Mouse (Mus musculus): ENCODE data around the gene 9130230L23Rik. TPM values are rescaled to one million over a fixed set of nuclear protein-coding genes. Genes with fewer than 3 reads are reported as not detected.

The 9130230L23Rik gene
- total and polyA plus RNA-seq, 3 experiments: 0.20 to 0.30 TPM; not detected in 1

DNA sequence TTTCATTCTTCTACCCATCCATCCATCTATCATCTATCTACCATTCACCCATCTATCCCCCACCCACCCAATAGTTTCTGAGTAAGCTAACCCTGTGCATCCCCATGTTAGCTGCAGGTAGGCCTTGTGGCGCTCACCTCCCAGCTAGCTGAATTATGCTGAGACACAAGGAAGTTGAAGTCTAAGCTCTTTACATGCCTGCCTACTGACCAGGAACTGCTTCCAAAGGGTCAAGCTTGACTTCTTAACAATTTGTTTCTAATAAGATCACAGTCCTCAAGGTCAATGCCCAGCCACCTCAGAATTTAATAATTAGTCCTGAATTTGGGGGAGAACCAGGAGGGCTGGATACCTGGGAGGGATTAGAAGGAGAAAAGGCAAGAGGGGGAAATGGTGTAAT, 28.7 kb upstream of the 9130230L23Rik start:
- dilution Hi-C loops (cut with MboI; ENCODE audit: extremely low pct_ligation_motif_present, extremely low pct_unique_long_range_greater_than_20kb, low sequenced_read_pairs): no loop called here
- no peak for DNase-seq (ENCODE audit: extremely low read depth)
- Histone ChIP-seq H3K9me3 (replicated peaks; ENCODE audit: low read length) (no peaks in the 10 kb centered on the region), H3K9ac (ENCODE audit: insufficient read depth, low read depth) (no peak overlapping the region), H3K4me3 (replicated peaks in 1 of 3; ENCODE audit: low read depth in 2 of 3, low read length in 2 of 3, poor library complexity in 1 of 3) (no peak overlapping the region), H3K4me1 (ENCODE audit: control insufficient read depth in 1 of 2, insufficient read depth in 2 of 2) (no peaks in the 10 kb centered on the region), H3K4me2 (ENCODE audit: insufficient read depth, low read depth, poor library complexity, severe bottlenecking) (no peak overlapping the region), H3K79me2 (replicated peaks; ENCODE audit: control insufficient read depth, extremely low read depth, insufficient read depth, poor library complexity, severe bottlenecking) (no peaks in the 10 kb centered on the region), H3K27ac (ENCODE audit: insufficient read depth, low read depth) (no peak overlapping the region), H3K27me3 (replicated peaks) (no peaks in the 10 kb centered on the region), H3K36me3 (replicated peaks in 1 of 2; ENCODE audit: control insufficient read depth in 1 of 2, insufficient read depth in 1 of 2, low read length in 1 of 2) (peaks cover 0 to 9% of the 10 kb centered on the region in 2 experiments)
- in situ Hi-C loops (cut with MboI; ENCODE audit: low pct_ligation_motif_present, low pct_unique_long_range_greater_than_20kb, low sequenced_read_pairs): no loop called here
- TF ChIP-seq USF1 (IDR thresholded peaks at IDR 0.05; ENCODE audit: low read depth, low read length) (no peak), CHD1 (IDR thresholded peaks at IDR 0.05; ENCODE audit: low read depth, low read length) (no peak), ZMIZ1 (IDR thresholded peaks at IDR 0.05; ENCODE audit: low read depth, low read length) (no peak), ETS1 (conservative IDR thresholded peaks at IDR 0.05; ENCODE audit: low read depth, low read length) (no peak), UBTF (IDR thresholded peaks at IDR 0.05; ENCODE audit: low read depth, low read length) (no peak), RAD21 (IDR thresholded peaks at IDR 0.05; ENCODE audit: low read depth, low read length) (no peak), RCOR1 (conservative IDR thresholded peaks at IDR 0.05; ENCODE audit: low read depth, low read length) (no peak), USF2 (conservative IDR thresholded peaks at IDR 0.05; ENCODE audit: low read depth, low read length) (no peak), BHLHE40 (IDR thresholded peaks at IDR 0.05; ENCODE audit: low read depth, low read length) (no peak), ZNF384 (IDR thresholded peaks at IDR 0.05; ENCODE audit: low read depth, low read length) (no peak), E2F4 (IDR thresholded peaks at IDR 0.05; ENCODE audit: insufficient replicate concordance, low read depth, low read length) (no peak), KAT2A (IDR thresholded peaks at IDR 0.05; ENCODE audit: insufficient replicate concordance, low read length) (no peak), POLR2A (IDR thresholded peaks at IDR 0.05; ENCODE audit: low read depth, low read length) (no peak), ZC3H11A (IDR thresholded peaks at IDR 0.05; ENCODE audit: low read depth, low read length) (no peak), MXI1 (IDR thresholded peaks at IDR 0.05; ENCODE audit: low read depth, low read length) (no peak), TCF12 (IDR thresholded peaks at IDR 0.05; ENCODE audit: low read depth, low read length) (no peak), EP300 (IDR thresholded peaks at IDR 0.05; ENCODE audit: low read length) (no peak)

DNA sequence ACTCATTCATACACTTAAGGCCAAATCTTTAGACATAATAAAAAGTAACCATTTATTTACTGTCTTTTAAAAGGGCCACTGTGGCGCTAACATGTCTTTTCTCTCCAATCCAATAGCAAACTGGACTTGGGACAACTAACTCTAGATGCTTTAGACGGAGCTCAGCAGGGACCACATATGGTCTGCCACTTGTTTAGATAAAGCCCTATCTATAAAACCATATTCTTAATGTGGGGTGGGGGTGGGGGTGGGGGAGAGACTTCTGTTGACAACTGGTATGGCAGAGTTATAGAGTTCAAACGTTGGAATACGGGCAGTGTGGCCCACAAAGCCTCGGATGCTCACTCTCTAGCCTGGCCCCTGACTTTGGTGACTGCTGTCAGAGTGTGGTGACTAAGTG, 27.6 kb upstream of the 9130230L23Rik start:
- DNase-seq (ENCODE audit: extremely low read depth): no peak
- no peak for TF ChIP-seq CTCF (conservative IDR thresholded peaks at IDR 0.05 in 1 of 2, IDR thresholded peaks at IDR 0.05 in 1 of 2; ENCODE audit: low read depth in 2 of 2, low read length in 2 of 2)
- no peak for TF ChIP-seq MYC (IDR thresholded peaks at IDR 0.05; ENCODE audit: low read depth, low read length)
- no peak for TF ChIP-seq MXI1 (IDR thresholded peaks at IDR 0.05; ENCODE audit: low read depth, low read length)
- TF ChIP-seq UBTF (IDR thresholded peaks at IDR 0.05; ENCODE audit: low read depth, low read length): no peak
- TF ChIP-seq NELFE (IDR thresholded peaks at IDR 0.05; ENCODE audit: low read depth, low read length): no peak
- TF ChIP-seq CHD2 (IDR thresholded peaks at IDR 0.05; ENCODE audit: low read length): no peak
- no peak for TF ChIP-seq PAX5 (IDR thresholded peaks at IDR 0.05; ENCODE audit: low read length)
- TF ChIP-seq E2F4 (IDR thresholded peaks at IDR 0.05; ENCODE audit: insufficient replicate concordance, low read depth, low read length): no peak
- TF ChIP-seq MEF2A (IDR thresholded peaks at IDR 0.05; ENCODE audit: borderline replicate concordance, low read depth, low read length): no peak
- TF ChIP-seq HCFC1 (IDR thresholded peaks at IDR 0.05; ENCODE audit: low read depth, low read length): no peak
- TF ChIP-seq MAZ (IDR thresholded peaks at IDR 0.05; ENCODE audit: low read depth, low read length): no peak
- TF ChIP-seq BHLHE40 (IDR thresholded peaks at IDR 0.05; ENCODE audit: low read depth, low read length): no peak
- TF ChIP-seq ETS1 (conservative IDR thresholded peaks at IDR 0.05; ENCODE audit: low read depth, low read length): no peak
- TF ChIP-seq ZKSCAN1 (IDR thresholded peaks at IDR 0.05; ENCODE audit: borderline replicate concordance, low read depth, low read length): no peak
- dilution Hi-C loops (cut with MboI; ENCODE audit: extremely low pct_ligation_motif_present, extremely low pct_unique_long_range_greater_than_20kb, low sequenced_read_pairs): no loop called here

More for the DNA sequence above, 27.6 kb upstream of the 9130230L23Rik start:
- no peak overlapping the region for H3K27ac ChIP-seq (ENCODE audit: insufficient read depth, low read depth)
- H3K4me2 ChIP-seq (ENCODE audit: insufficient read depth, low read depth, poor library complexity, severe bottlenecking): no peak overlapping the region
- H3K27me3 ChIP-seq (replicated peaks): no peaks in the 10 kb centered on the region
- no peaks in the 10 kb centered on the region for H3K79me2 ChIP-seq (replicated peaks; ENCODE audit: control insufficient read depth, extremely low read depth, insufficient read depth, poor library complexity, severe bottlenecking)
- H3K9me3 ChIP-seq (replicated peaks; ENCODE audit: low read length): no peaks in the 10 kb centered on the region
- H3K9ac ChIP-seq (ENCODE audit: insufficient read depth, low read depth): no peak overlapping the region
- in situ Hi-C loops (cut with MboI; ENCODE audit: low pct_ligation_motif_present, low pct_unique_long_range_greater_than_20kb, low sequenced_read_pairs): no loop called here
- no peak overlapping the region for H3K4me3 ChIP-seq (replicated peaks in 1 of 3; ENCODE audit: low read depth in 2 of 3, low read length in 2 of 3, poor library complexity in 1 of 3)
- H3K36me3 ChIP-seq (replicated peaks in 1 of 2; ENCODE audit: control insufficient read depth in 1 of 2, insufficient read depth in 1 of 2, low read length in 1 of 2): peaks cover 3 to 14% of the 10 kb centered on the region in 2 experiments
- H3K4me1 ChIP-seq (ENCODE audit: control insufficient read depth in 1 of 2, insufficient read depth in 2 of 2): no peaks in the 10 kb centered on the region
